Mouse (Mus musculus) heart, postnatal 4 days (tissue): ENCODE results near the gene Dgkq. TPM values are rescaled to one million over a fixed set of nuclear protein-coding genes. Genes with fewer than 3 reads are reported as not detected.

ENCODE experiments used
- DNase-seq: peaks from one replicate; pipeline ENCODE4 v3.0.0; 2021
- total RNA-seq, 2 experiments: library from RNA; stranded (reverse); gene quantifications; 2 replicates each; pipeline ENCODE4 v1.2.3; 2021

The Dgkq gene
- total RNA-seq, 2 experiments from 2014 or later: 11.8 to 16.2 TPM

- DNase-seq: no peak
Observed at GRCm38 (mm10) chr5:108689091-108689490, 19.6 kb upstream of the Dgkq start.

DNA sequence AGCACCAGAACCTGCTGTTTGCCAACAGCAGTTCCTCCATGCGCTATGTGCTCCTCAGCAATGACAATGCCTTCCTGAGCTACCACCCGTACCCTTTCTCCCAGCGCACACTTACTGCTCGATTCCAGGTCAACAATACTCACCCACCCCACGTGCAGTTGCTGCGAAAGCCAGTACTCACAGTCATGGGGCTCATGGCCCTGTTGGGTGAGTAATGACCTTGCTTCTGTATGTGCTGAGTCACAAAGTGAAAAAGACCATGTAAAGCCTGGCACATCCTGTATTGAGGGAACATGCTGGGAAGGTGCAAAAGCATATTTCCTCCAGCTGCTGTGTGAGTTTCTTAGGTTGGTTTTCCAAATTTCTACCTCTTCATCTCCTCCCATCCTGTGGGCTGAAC is 11.4 kb upstream of the Dgkq start:
- DNase-seq: no peak

DNA sequence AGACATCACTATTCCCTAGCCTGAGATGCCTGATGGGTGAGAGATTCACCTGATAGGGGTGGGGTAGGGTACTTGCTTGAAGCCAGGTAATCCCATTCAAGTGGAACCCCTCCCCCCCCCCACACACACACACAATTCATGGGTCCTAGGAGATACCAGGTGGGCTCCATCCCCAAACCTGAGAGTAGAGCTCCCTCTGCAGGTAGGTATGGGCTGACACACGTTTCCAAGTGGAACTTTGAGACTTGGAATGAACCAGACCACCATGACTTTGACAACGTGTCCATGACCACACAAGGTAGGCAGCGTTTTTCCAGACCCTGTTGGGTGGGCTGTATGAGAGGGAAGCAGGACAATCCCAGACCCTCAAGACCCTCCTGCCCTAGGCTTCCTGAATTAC is 10.4 kb upstream of the Dgkq start:
- no peak for DNase-seq

DNA sequence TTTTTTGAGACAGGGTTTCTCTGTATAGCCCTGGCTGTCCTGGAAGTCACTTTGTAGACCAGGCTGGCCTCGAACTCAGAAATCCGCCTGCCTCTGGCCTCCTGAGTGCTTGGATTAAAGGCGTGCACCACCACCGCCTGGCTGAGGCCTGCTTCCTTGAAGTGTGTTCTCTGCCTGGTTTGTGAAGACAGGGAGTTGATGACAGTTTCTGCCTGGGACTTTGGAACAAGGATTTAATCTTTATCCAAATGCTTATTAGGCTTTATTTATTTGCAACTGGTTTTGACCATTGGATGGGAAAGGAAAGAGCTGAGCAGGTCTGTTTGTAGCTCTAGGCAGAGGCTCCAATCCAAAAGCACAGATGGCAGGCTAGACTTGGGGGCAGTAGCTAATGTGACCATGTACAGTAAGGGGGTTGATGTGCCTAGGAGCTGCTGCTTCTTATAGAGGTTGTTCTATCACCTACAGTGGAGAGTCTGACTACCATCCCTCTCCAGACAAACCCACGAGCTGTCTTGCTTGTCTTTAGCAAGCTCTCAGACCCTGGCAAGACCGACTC is 8.9 kb upstream of the Dgkq start:
- DNase-seq: no peak

DNA sequence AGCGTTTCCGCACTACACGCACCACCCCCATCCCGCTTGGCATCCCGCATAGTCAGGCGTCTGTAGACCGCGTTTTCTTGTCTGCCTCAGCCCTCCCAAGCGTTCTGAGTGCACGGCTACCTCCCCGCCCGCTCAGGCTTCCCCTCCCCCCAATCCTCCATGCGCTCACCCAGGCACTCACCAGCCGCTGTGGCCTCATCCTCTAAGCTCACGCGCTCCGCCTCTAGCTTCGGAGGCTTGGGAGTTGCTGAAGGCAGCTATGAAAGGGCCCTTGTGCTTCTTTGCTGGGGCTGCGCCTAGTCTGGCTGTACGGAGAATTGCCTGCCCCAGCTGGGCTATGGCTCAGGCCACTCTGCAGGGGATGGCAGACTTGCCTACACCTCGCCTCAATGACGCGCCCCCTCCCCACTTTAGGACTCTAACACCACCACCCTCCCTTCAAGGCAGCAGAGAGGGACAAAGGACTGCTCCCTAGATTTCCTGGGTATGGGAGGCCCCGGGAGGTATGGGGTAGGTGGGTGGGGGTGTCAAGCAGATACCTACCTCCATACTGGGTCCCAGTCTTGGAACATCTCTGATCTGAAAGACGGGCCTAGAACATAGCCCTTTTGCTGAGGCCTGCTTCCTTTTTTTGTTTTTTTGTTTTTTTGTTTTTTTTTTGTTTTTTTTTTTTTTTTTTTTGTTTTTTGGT is 8.3 kb upstream of the Dgkq start:
- peak; percentile 74 for DNase-seq

GRCm38 (mm10) chr5:108676772-108677498 is 7.5 kb upstream of the Dgkq start:
- DNase-seq: no peak

DNA sequence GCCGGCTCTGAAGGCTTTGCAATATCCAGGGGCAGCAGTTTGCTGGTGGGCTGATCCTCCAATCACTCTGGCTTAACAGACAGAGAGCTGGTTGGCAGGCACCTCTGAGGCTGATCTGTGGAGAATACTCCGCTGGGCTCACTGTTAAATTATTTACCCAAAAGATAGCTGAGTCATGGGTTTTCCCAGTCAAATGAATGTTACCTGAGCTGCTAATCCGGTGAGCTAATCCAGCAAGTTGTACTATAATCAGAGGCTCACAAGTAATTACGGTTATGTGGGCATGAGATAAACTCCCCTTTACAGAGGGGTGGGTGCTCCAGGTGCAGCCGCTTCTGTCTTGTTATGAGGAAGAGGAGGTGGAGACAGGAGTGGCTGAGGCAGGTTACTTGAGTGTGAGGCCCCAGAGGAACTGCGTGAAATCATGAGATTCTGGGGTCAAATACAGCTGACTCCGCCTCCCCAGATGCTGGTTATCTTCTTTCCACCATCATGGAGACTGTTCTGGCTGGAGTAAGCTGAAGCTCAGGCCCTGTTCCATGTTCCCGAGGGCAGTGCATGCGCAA is 5.9 kb upstream of the Dgkq start, which contains the start of gene Slc26a1:
Gene Slc26a1 (minus strand): TSS at position 319 of the 566 bp plus-strand sequence.
- no peak for DNase-seq

DNA sequence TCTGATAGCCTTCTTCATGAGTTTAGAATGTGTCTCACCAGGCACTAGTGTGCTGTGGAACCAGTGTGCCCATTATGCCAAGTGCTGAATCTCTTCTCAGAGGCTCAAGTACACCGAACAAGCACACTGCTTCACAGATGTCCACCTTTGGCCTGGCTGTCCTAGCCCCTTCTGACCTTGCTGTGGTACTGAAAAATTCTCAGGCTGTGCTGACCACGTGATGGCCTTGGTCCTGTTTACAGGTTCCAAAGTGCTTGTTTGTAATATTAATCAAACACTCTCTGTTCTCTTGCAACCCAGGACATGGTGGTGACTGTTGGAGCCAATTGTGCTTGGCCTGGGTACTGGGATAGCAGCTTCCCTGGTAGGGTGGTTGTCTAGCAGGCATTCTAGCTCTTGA is 5.2 kb upstream of the Dgkq start:
- DNase-seq: no peak

DNA sequence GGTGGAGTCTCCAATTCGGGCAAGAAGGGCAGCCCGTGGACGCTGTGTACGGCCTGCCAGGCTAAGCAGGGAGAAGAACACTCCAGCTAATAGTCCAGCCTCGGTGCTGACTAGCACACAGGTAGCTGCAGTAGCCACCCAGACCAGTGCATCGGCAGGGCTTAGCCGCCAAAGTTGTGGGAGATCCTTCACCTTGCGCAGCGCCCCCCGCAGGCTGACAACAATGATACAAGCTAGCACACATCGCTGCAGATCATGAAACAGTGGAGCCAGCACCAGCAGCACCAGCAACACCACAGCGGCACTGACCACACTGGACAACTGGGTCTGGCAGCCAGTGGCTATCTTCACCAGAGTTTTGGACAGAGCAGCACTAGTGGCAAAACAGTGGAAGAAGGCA is 2.3 kb upstream of the Dgkq start:
- no peak for DNase-seq

DNA sequence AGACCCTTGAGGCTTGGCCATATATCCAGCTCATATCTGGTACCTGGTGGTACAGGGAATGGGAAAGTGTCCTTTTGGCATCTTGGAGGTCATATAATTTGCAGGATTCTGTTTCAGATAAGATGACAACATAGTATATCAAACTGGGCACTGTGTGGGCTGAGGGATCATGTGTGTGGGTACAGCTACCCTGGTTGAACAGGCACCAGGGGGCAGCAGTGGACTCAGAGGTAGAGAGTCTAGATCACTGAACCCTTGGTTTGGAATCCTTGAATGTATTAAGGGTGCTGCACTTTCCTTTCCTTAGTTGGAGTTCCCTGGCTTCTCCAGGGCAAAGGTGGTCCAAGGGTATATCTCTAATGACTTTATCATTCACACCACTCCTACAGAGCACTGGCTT is 1.3 kb upstream of the Dgkq start:
- peak; percentile 63 for DNase-seq

GRCm38 (mm10) chr5:108669986-108670385 is 514 bp upstream of the Dgkq start:
- no peak for DNase-seq

DNA sequence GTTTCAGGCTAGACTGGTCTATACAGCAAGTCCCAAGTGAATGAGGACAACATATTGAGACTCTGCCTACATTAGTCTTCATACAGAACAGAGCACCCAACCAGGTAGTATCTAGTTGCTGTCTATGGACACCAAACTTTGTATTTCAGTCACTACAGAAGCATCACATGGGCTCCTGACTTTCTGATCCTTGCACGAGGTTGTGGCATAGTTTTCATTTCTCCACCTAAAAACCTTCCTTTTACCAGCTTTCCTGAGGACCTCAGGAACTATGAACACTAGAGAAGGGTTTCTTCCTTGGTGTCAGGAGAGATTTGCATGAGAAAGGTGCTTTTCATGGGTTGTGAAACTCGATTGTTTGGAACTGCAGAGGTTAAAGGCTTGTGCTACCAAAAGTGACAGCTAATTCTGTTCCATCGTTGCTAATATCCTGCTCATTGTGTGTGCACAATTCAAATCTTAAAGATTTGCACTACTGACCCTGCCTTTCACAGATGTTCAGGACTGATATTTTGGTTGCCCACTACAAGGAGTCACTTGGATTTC is 1.0 kb downstream of the Dgkq start:
- DNase-seq: no peak

GRCm38 (mm10) chr5:108667370-108667769 is 2.1 kb downstream of the Dgkq start:
- no peak for DNase-seq

GRCm38 (mm10) chr5:108665066-108665465 is 4.4 kb downstream of the Dgkq start:
- no peak for DNase-seq

DNA sequence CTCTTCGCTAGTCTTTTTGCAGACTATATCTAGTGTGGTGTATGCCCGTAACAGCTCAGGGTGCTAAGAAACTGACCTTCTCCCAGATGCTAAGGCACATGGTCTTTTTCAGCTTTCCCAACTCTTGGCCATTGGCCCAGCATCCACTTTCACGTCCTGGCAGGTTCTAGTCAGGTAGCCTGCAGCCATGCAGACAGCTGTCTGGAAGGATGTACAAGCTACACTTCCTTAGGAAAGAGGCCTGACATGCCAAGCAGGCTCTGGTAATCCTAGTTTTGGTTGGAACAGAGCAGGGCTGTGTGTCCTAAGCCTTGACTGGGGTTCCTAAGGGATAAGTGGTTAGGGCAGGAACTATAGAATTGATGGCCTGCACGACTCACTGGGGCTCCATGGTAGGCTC is 6.7 kb downstream of the Dgkq start:
- no peak for DNase-seq

- DNase-seq: peak; percentile 95
Observed at GRCm38 (mm10) chr5:108660632-108661268, 8.7 kb downstream of the Dgkq start.

DNA sequence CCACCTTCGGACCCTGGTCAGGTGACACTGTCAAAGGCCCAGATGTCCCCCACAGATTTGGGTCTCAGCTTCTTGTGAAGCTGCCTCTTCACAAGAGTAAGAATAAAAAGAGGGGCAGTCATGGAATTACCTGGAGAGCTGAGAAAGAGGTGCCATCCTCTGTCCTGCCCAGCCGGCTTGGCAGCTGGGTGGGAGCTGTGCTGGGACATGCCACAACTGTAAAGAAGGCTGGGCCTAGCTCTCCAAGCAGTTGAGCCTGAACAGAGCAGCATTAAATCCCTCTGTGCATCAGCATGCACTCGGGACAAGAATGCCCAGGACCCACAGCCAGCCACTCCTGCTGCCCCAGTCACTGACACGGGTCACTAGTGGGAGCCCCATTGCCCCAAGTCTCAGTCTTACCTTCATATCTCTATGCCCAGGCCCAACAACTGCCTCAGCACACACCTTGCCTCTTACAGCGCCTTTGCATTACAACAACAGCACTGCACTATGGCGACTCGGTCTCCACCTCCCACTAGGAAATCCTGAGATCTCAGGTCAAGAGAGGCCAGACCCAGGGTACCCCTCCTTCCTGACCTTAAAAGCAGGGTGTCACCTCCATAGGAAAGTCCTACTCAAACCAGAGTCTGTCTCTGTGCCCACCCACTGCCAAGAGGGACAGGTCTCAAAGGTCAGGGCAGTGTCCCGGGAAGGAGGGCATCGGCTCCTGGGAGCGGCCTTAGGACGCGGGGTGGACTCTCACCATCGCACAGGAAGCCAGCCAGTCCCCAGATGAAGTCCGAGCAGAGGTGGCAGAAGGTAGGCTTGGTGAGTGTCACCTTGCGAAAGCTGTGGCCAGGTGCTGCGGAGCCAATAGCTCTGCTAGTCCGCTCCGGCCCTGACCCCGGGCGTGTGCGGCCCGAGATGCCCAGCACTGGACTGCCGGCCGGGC is 9.5 kb downstream of the Dgkq start, which contains the start of gene Idua:
Gene Idua (plus strand): TSS at position 634 of the 934 bp plus-strand sequence.
- DNase-seq: peak; percentile 24

DNA sequence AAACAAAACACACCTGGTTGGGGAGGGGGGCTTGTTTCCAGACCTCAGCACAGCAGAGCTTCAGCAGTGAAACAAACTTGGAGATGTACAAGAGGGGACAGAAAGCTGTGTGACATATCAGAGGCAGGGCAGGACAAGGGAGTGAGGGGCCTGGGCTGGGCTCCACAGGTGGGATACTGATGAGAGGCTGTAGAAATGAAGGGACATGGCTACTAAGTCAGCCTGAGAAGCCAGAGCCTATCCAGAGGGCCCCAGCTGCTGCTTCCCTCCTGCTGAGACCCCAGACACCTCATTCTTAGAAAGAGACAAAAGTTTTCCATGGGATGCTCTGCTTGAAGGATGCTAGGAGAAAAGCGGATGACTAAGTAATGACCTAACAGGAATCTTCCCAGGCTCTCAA is 10.9 kb downstream of the Dgkq start:
- DNase-seq: no peak

DNA sequence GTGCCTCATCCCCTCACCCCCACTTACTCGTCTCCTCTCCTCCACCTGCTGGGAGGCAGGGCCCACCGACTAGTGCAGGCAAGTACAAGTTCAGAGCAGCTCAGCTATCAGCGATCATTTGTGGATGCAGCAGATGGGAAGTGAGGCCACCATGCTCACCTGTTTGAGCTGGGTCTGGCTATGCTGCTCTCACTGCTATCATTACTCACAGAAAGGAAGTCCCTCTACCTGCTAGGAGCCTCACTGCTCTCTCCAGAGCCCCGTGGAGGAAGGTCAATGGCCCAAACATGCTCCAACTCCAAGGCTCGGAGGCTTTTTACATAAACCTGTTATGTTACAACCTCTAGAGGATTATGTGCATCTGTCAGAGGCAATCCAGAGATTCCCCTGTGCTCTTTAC is 12.1 kb downstream of the Dgkq start:
- no peak for DNase-seq

DNA sequence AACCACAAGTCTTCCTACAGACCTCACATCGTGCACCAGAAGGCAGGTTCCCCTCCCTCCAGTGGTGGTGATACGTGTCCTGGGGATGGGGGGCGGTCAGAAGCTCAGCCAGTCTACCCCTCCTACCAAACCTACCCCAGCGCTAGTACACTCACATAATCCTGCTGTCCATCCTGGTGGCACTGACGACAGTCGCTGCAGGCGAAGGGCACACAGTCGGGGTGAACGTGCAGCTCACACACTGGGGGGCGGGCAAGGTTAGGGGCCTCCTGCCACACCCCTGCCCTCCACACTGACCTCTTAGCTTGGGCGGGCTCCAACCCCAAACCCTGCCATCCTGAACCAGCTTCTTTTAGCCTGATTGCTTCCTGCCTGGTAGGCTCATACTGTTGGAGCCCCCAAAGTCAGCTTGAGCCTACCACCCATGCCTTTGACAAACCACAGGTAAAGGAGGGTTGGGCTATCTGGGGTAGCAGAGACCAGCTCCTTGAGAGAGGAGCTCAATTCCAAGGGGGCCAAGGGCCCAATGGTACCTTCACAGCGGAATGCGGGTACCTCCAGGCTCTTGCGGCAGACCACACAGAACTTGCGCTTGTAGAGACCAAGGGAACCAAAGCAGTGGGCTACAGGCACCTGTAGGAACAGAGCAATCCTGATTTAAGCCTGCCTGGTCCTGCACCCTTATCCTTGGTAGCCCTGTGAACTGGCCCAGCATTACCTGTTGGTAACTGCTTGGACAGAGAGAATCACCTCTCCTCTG is 13.4 kb downstream of the Dgkq start:
- DNase-seq: no peak

GRCm38 (mm10) chr5:108655381-108655780 is 14.1 kb downstream of the Dgkq start:
- DNase-seq: no peak
